Mouse (Mus musculus): ENCODE data around the gene Htr5b. TPM values are rescaled to one million over a fixed set of nuclear protein-coding genes. Genes with fewer than 3 reads are reported as not detected.

Htr5b gene
- total RNA-seq (2017) = not detected in 2 replicates

GRCm38 (mm10) chr1:121528399-121528720 lies at the start of gene Htr5b:
Gene Htr5b, minus strand, starts transcription at chr1:121528465.
- ATAC-seq (replicated peaks in 1 of 2; ENCODE audit: insufficient read depth in 1 of 2, low FRiP score in 2 of 2, low TSS enrichment in 1 of 2, low read depth in 1 of 2, poor library complexity in 2 of 2, severe bottlenecking in 2 of 2) = 0 out of 4 replicates have a peak, but pooled peaks of 1 of the 2 experiments have one; percentile 32

- no peak for ATAC-seq (replicated peaks in 1 of 2; ENCODE audit: insufficient read depth in 1 of 2, low FRiP score in 2 of 2, low TSS enrichment in 1 of 2, low read depth in 1 of 2, poor library complexity in 2 of 2, severe bottlenecking in 2 of 2)
Observed at GRCm38 (mm10) chr1:121577491-121577890, 49.2 kb upstream of the Htr5b start.

GRCm38 (mm10) chr1:121570522-121570921 lies 42.3 kb upstream of the Htr5b start:
- no peak for ATAC-seq (replicated peaks in 1 of 2; ENCODE audit: insufficient read depth in 1 of 2, low FRiP score in 2 of 2, low TSS enrichment in 1 of 2, low read depth in 1 of 2, poor library complexity in 2 of 2, severe bottlenecking in 2 of 2)

GRCm38 (mm10) chr1:121567521-121568489 lies 39.5 kb upstream of the Htr5b start, which contains the start of gene Ddx18:
Gene Ddx18, minus strand, starts transcription at chr1:121567989.
- peak; percentile 99 for ATAC-seq (replicated peaks in 1 of 2; ENCODE audit: insufficient read depth in 1 of 2, low FRiP score in 2 of 2, low TSS enrichment in 1 of 2, low read depth in 1 of 2, poor library complexity in 2 of 2, severe bottlenecking in 2 of 2)

- ATAC-seq (replicated peaks in 1 of 2; ENCODE audit: insufficient read depth in 1 of 2, low FRiP score in 2 of 2, low TSS enrichment in 1 of 2, low read depth in 1 of 2, poor library complexity in 2 of 2, severe bottlenecking in 2 of 2) = no peak
Observed at GRCm38 (mm10) chr1:121557861-121558260, 29.6 kb upstream of the Htr5b start.

GRCm38 (mm10) chr1:121551457-121551835 lies 23.2 kb upstream of the Htr5b start:
- no peak for ATAC-seq (replicated peaks in 1 of 2; ENCODE audit: insufficient read depth in 1 of 2, low FRiP score in 2 of 2, low TSS enrichment in 1 of 2, low read depth in 1 of 2, poor library complexity in 2 of 2, severe bottlenecking in 2 of 2)

GRCm38 (mm10) chr1:121550801-121551456 lies 22.7 kb upstream of the Htr5b start:
- no peak for ATAC-seq (replicated peaks in 1 of 2; ENCODE audit: insufficient read depth in 1 of 2, low FRiP score in 2 of 2, low TSS enrichment in 1 of 2, low read depth in 1 of 2, poor library complexity in 2 of 2, severe bottlenecking in 2 of 2)

- no peak for ATAC-seq (replicated peaks in 1 of 2; ENCODE audit: insufficient read depth in 1 of 2, low FRiP score in 2 of 2, low TSS enrichment in 1 of 2, low read depth in 1 of 2, poor library complexity in 2 of 2, severe bottlenecking in 2 of 2)
Observed at GRCm38 (mm10) chr1:121549456-121549855, 21.2 kb upstream of the Htr5b start.

GRCm38 (mm10) chr1:121548667-121549066 lies 20.4 kb upstream of the Htr5b start:
- ATAC-seq (replicated peaks in 1 of 2; ENCODE audit: insufficient read depth in 1 of 2, low FRiP score in 2 of 2, low TSS enrichment in 1 of 2, low read depth in 1 of 2, poor library complexity in 2 of 2, severe bottlenecking in 2 of 2) = no peak

GRCm38 (mm10) chr1:121546844-121547243 lies 18.6 kb upstream of the Htr5b start:
- ATAC-seq (replicated peaks in 1 of 2; ENCODE audit: insufficient read depth in 1 of 2, low FRiP score in 2 of 2, low TSS enrichment in 1 of 2, low read depth in 1 of 2, poor library complexity in 2 of 2, severe bottlenecking in 2 of 2) = no peak

- ATAC-seq (replicated peaks in 1 of 2; ENCODE audit: insufficient read depth in 1 of 2, low FRiP score in 2 of 2, low TSS enrichment in 1 of 2, low read depth in 1 of 2, poor library complexity in 2 of 2, severe bottlenecking in 2 of 2) = no peak
Observed at GRCm38 (mm10) chr1:121540361-121540760, 12.1 kb upstream of the Htr5b start.

GRCm38 (mm10) chr1:121531439-121531838 lies 3.2 kb upstream of the Htr5b start:
- no peak for ATAC-seq (replicated peaks in 1 of 2; ENCODE audit: insufficient read depth in 1 of 2, low FRiP score in 2 of 2, low TSS enrichment in 1 of 2, low read depth in 1 of 2, poor library complexity in 2 of 2, severe bottlenecking in 2 of 2)

- no peak for ATAC-seq (replicated peaks in 1 of 2; ENCODE audit: insufficient read depth in 1 of 2, low FRiP score in 2 of 2, low TSS enrichment in 1 of 2, low read depth in 1 of 2, poor library complexity in 2 of 2, severe bottlenecking in 2 of 2)
Observed at GRCm38 (mm10) chr1:121529286-121529685, 1.0 kb upstream of the Htr5b start.

GRCm38 (mm10) chr1:121527600-121528398 lies 466 bp downstream of the Htr5b start:
- ATAC-seq (replicated peaks in 1 of 2; ENCODE audit: insufficient read depth in 1 of 2, low FRiP score in 2 of 2, low TSS enrichment in 1 of 2, low read depth in 1 of 2, poor library complexity in 2 of 2, severe bottlenecking in 2 of 2) = peak in 1 of 2 experiments; percentile 32; a peak in 1 of 4 replicates

GRCm38 (mm10) chr1:121527061-121527460 lies 1.2 kb downstream of the Htr5b start:
- ATAC-seq (replicated peaks in 1 of 2; ENCODE audit: insufficient read depth in 1 of 2, low FRiP score in 2 of 2, low TSS enrichment in 1 of 2, low read depth in 1 of 2, poor library complexity in 2 of 2, severe bottlenecking in 2 of 2) = no peak

- no peak for ATAC-seq (replicated peaks in 1 of 2; ENCODE audit: insufficient read depth in 1 of 2, low FRiP score in 2 of 2, low TSS enrichment in 1 of 2, low read depth in 1 of 2, poor library complexity in 2 of 2, severe bottlenecking in 2 of 2)
Observed at GRCm38 (mm10) chr1:121518609-121519008, 9.7 kb downstream of the Htr5b start.

GRCm38 (mm10) chr1:121511966-121512365 lies 16.3 kb downstream of the Htr5b start:
- no peak for ATAC-seq (replicated peaks in 1 of 2; ENCODE audit: insufficient read depth in 1 of 2, low FRiP score in 2 of 2, low TSS enrichment in 1 of 2, low read depth in 1 of 2, poor library complexity in 2 of 2, severe bottlenecking in 2 of 2)

GRCm38 (mm10) chr1:121511186-121511585 lies 17.1 kb downstream of the Htr5b start:
- ATAC-seq (replicated peaks in 1 of 2; ENCODE audit: insufficient read depth in 1 of 2, low FRiP score in 2 of 2, low TSS enrichment in 1 of 2, low read depth in 1 of 2, poor library complexity in 2 of 2, severe bottlenecking in 2 of 2) = no peak
